Mouse (Mus musculus): ENCODE results near the gene Susd2. TPM values are rescaled to one million over a fixed set of nuclear protein-coding genes. Genes with fewer than 3 reads are reported as not detected.
A peak's percentile ranks its signal among the peaks of the same experiment; 100 is the strongest.

Susd2 gene
- total and polyA plus RNA-seq, 3 experiments, result 0.51 to 3.0 (median 0.70) TPM

GRCm38 (mm10) chr10:75589129-75589528, 54.7 kb downstream of the Susd2 start, which contains the start of gene Ggt5:
Gene Ggt5 (plus strand): TSS chr10:75589340.
- peaks cover 2% of the 10 kb centered on the region for H3K27me3 ChIP-seq (replicated peaks)
- TF ChIP-seq TCF12 (IDR thresholded peaks at IDR 0.05; ENCODE audit: low read depth, low read length), result no peak
- no peak for TF ChIP-seq RAD21 (IDR thresholded peaks at IDR 0.05; ENCODE audit: low read depth, low read length)
- TF ChIP-seq USF1 (IDR thresholded peaks at IDR 0.05; ENCODE audit: low read depth, low read length), result no peak
- TF ChIP-seq CTCF (conservative IDR thresholded peaks at IDR 0.05 in 1 of 2, IDR thresholded peaks at IDR 0.05 in 1 of 2; ENCODE audit: low read depth in 2 of 2, low read length in 2 of 2), result no peak
- TF ChIP-seq ZNF384 (IDR thresholded peaks at IDR 0.05; ENCODE audit: low read depth, low read length), result peak; percentile 15; the same call in 1 of the 2 replicates
- no peak for TF ChIP-seq JUND (conservative IDR thresholded peaks at IDR 0.05; ENCODE audit: low read depth, low read length)
- no peaks in the 10 kb centered on the region for H3K36me3 ChIP-seq (replicated peaks in 1 of 2; ENCODE audit: control insufficient read depth in 1 of 2, insufficient read depth in 1 of 2, low read length in 1 of 2)
- dilution Hi-C loops (cut with MboI; ENCODE audit: extremely low pct_ligation_motif_present, extremely low pct_unique_long_range_greater_than_20kb, low sequenced_read_pairs), result no loop called here
- no peak within 1 kb of the TSS for H3K4me3 ChIP-seq (replicated peaks in 1 of 3; ENCODE audit: low read depth in 2 of 3, low read length in 2 of 3, poor library complexity in 1 of 3)
- no peak within 1 kb of the TSS for H3K27ac ChIP-seq (ENCODE audit: insufficient read depth, low read depth)
- no peaks in the 10 kb centered on the region for H3K9me3 ChIP-seq (replicated peaks; ENCODE audit: low read length)
- in situ Hi-C loops (cut with MboI; ENCODE audit: low pct_ligation_motif_present, low pct_unique_long_range_greater_than_20kb, low sequenced_read_pairs), result loop anchor here (10.0 to 25.0 kb wide), 3 partner anchors 46 to 373 kb away; partner anchors contain the start of genes Gm5134 and Gstt2
- H3K79me2 ChIP-seq (replicated peaks; ENCODE audit: control insufficient read depth, extremely low read depth, insufficient read depth, poor library complexity, severe bottlenecking), result no peaks in the 10 kb centered on the region
- H3K9ac ChIP-seq (ENCODE audit: insufficient read depth, low read depth), result no peak within 1 kb of the TSS
- DNase-seq (ENCODE audit: extremely low read depth), result no peak
- no peak within 1 kb of the TSS for H3K4me2 ChIP-seq (ENCODE audit: insufficient read depth, low read depth, poor library complexity, severe bottlenecking)
- H3K4me1 ChIP-seq (ENCODE audit: control insufficient read depth in 1 of 2, insufficient read depth in 2 of 2), result peaks cover 20 to 53% of the 10 kb centered on the region in 2 experiments

DNA sequence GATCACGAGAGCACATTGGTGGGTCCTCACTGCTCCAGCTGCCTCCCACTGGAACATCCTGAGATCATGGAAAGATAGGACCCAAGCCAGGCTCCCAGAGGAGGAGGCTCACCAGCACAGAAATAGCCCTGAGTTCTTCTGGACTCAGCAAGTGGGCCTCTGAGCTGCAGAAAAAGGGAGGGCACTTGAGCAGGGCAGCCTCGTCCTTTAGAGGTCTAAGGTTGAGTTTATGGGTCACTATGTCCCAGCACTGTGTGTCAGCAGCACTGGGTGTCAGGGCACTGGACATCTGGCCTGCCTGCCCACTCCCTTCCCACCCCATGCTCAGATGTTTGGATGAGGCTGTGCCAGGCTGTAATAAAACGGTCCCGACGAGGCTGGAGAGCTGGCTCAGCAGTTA, 55.5 kb downstream of the Susd2 start:
- Histone ChIP-seq H3K9me3 (replicated peaks; ENCODE audit: low read length) (no peaks in the 10 kb centered on the region), H3K79me2 (replicated peaks; ENCODE audit: control insufficient read depth, extremely low read depth, insufficient read depth, poor library complexity, severe bottlenecking) (no peaks in the 10 kb centered on the region), H3K9ac (ENCODE audit: insufficient read depth, low read depth) (no peak overlapping the region), H3K4me2 (ENCODE audit: insufficient read depth, low read depth, poor library complexity, severe bottlenecking) (no peak overlapping the region), H3K4me1 (ENCODE audit: control insufficient read depth in 1 of 2, insufficient read depth in 2 of 2) (peaks cover 20 to 54% of the 10 kb centered on the region in 2 experiments), H3K27me3 (replicated peaks) (peaks cover 5% of the 10 kb centered on the region), H3K36me3 (replicated peaks in 1 of 2; ENCODE audit: control insufficient read depth in 1 of 2, insufficient read depth in 1 of 2, low read length in 1 of 2) (no peaks in the 10 kb centered on the region), H3K27ac (ENCODE audit: insufficient read depth, low read depth) (no peak overlapping the region), H3K4me3 (replicated peaks in 1 of 3; ENCODE audit: low read depth in 2 of 3, low read length in 2 of 3, poor library complexity in 1 of 3) (no peak overlapping the region)
- dilution Hi-C loops (cut with MboI; ENCODE audit: extremely low pct_ligation_motif_present, extremely low pct_unique_long_range_greater_than_20kb, low sequenced_read_pairs), result no loop called here
- in situ Hi-C loops (cut with MboI; ENCODE audit: low pct_ligation_motif_present, low pct_unique_long_range_greater_than_20kb, low sequenced_read_pairs), result loop anchor here (10.0 to 25.0 kb wide), 3 partner anchors 46 to 374 kb away; partner anchors contain the start of genes Gm5134 and Gstt2
- TF ChIP-seq GABPA (IDR thresholded peaks at IDR 0.05; ENCODE audit: insufficient replicate concordance, low read depth, low read length) (no peak), MAX (IDR thresholded peaks at IDR 0.05; ENCODE audit: low read length) (no peak), MEF2A (IDR thresholded peaks at IDR 0.05; ENCODE audit: borderline replicate concordance, low read depth, low read length) (no peak), POLR2A (IDR thresholded peaks at IDR 0.05; ENCODE audit: low read depth, low read length) (no peak), CHD1 (IDR thresholded peaks at IDR 0.05; ENCODE audit: low read depth, low read length) (no peak), ZC3H11A (IDR thresholded peaks at IDR 0.05; ENCODE audit: low read depth, low read length) (no peak), EP300 (IDR thresholded peaks at IDR 0.05; ENCODE audit: low read length) (no peak), MXI1 (IDR thresholded peaks at IDR 0.05; ENCODE audit: low read depth, low read length) (no peak), SMC3 (IDR thresholded peaks at IDR 0.05; ENCODE audit: low read depth, low read length) (no peak), IRF4 (IDR thresholded peaks at IDR 0.05; ENCODE audit: low read depth, low read length) (no peak), JUND (conservative IDR thresholded peaks at IDR 0.05; ENCODE audit: low read depth, low read length) (no peak), ELF1 (IDR thresholded peaks at IDR 0.05; ENCODE audit: low read depth, low read length) (no peak), PAX5 (IDR thresholded peaks at IDR 0.05; ENCODE audit: low read length) (no peak), MAZ (IDR thresholded peaks at IDR 0.05; ENCODE audit: low read depth, low read length) (no peak), CHD2 (IDR thresholded peaks at IDR 0.05; ENCODE audit: low read length) (no peak), USF1 (IDR thresholded peaks at IDR 0.05; ENCODE audit: low read depth, low read length) (no peak), MYC (IDR thresholded peaks at IDR 0.05; ENCODE audit: low read depth, low read length) (no peak), ZMIZ1 (IDR thresholded peaks at IDR 0.05; ENCODE audit: low read depth, low read length) (no peak)
- DNase-seq (ENCODE audit: extremely low read depth), result no peak

Measured in CH12.LX (cell line).